Mouse (Mus musculus) heart, adult 2 months (tissue): Measurements from ENCODE around the gene Grk5.

Experiments used
- CTCF ChIP-seq: fragments of 200-600 bp; IDR thresholded peaks from 2 replicates; pipeline ENCODE4 v1.8.1; 2022; ENCODE audit warnings: antibody characterized with exemption, mild to moderate bottlenecking, moderate library complexity
- EP300 ChIP-seq: fragments of 200-500 bp; IDR thresholded peaks from 2 replicates; pipeline ENCODE4 v1.6.1; 2011; ENCODE audit warnings: low read depth, low read length, control low read depth; ENCODE audit not compliant: insufficient read depth
- POLR2A ChIP-seq: fragments of 200-500 bp; IDR thresholded peaks from 2 replicates; pipeline ENCODE4 v1.6.1; 2011; ENCODE audit warnings: mild to moderate bottlenecking, low read depth, low read length, control low read depth; ENCODE audit not compliant: insufficient read depth

DNA sequence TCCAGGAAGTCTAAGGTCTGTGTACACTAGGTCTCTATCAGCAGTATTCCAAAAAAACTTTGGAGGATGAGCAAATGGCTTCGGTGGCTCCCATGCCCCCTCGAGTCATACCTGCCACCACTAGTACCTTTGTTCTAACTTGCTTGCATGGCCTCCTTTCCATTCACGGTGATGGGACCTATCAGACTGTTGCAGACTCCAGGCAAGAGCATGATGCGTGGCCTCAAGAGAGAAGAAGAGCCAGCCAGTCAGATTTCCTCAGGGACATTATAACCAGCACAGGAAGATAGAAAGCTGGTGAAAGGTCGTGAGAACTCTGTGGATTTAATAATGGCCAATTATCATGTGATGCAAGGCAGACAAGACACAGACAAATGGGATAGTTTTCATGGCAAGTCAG lies 91.8 kb downstream of the Grk5 start:
- TF ChIP-seq CTCF, result no peak
- TF ChIP-seq EP300, result no peak
- TF ChIP-seq POLR2A, result no peak
